17 mouse cellular contexts compared by ENCODE assay signal in the genomic region with DNA sequence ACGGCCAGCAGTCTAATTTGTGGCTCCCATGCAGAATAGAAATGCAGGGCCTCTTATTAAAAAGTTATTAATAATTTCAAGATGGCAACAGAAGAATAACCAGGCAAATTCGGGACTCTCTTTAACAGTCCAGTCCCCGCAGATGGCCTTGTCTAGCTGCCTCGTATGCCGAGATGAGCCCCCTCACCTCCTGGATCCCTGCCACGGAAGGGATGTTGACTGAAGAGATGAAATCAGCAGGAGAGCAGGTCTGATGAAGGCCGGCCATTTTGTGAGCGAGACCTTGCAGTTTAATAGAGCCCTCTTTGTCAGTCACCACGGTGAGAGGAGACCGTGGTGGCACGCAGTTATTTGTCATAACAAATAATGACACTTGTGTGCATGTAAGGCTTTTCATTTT.
A peak's percentile ranks its signal among the peaks of the same experiment; 100 is the strongest.
DNase-seq lines count a peak whose midpoint lies in the region; TF ChIP-seq lines count a peak whose summit lies in the region.
"Had no signal": no experiment of that assay in that cellular context is flagged by ENCODE, and none has a peak within 500 bp of the region (broad histone marks: within the 10 kb centered on the region; RNA-seq: fewer than 3 reads in every experiment).

No protein-coding gene starts in this region.

- TF ChIP-seq POLR2A in brain, embryonic 14.5 days (IDR thresholded peaks at IDR 0.05; ENCODE audit: borderline replicate concordance, extremely low read depth, insufficient read depth, insufficient read length, poor library complexity, severe bottlenecking), result no peak

- TF ChIP-seq CTCF in brain, embryonic 14.5 days (IDR thresholded peaks at IDR 0.05; ENCODE audit: borderline replicate concordance, extremely low read depth, insufficient read depth, insufficient read length), result no peak

- intact Hi-C loops in left cerebral cortex, postnatal 4 days (cut with DNase I), result no loop called here

- peak; percentile 54 to 65 for DNase-seq in cerebellum, postnatal 10 days
- no peak for DNase-seq in cerebellum, adult 11-12 months
- DNase-seq in left cerebral cortex, postnatal 4 days, result peak; percentile 44
- DNase-seq in left cerebral cortex, adult 8-10 months (ENCODE audit: low spot score in 2 of 2), result no peak
- peak; percentile 22 for DNase-seq in brain, embryonic 14.5 days (ENCODE audit: low read depth)
- no peak for DNase-seq in gastrocnemius, adult 8-10 months (ENCODE audit: low spot score in 2 of 2)
- DNase-seq: adrenal gland, adult 2 months; adrenal gland, adult 8-10 months; adrenal gland, postnatal 10 days; adrenal gland, postnatal 14 days; adrenal gland, postnatal 25 days; adrenal gland, postnatal 36 days; B cell, adult 2 months; cerebellum, adult 11 months; cerebellum, adult 18-20 months; cerebellum, adult 2 months; cerebellum, adult 8-10 months had no signal

Comparison
In these comparisons a context has a peak if more than half of its experiments do, and no peak if none do; other contexts are left out.
1. DNase-seq: peak in cerebellum, postnatal 10 days (2 of 2), left cerebral cortex, postnatal 4 days (single experiment) and brain, embryonic 14.5 days (single experiment); none in cerebellum, adult 11-12 months (single experiment), left cerebral cortex, adult 8-10 months (0 of 2) and gastrocnemius, adult 8-10 months (0 of 2).